Mouse (Mus musculus) intestine, embryonic 15.5 days (tissue): ENCODE data around the gene Tpsg1. TPM values are rescaled to one million over a fixed set of nuclear protein-coding genes. Genes with fewer than 3 reads are reported as not detected.

Experiments
- ATAC-seq: fragments of 200-750 bp; cut with Nextera tagmentation; 2 replicates; pipeline ENCODE4 v1.8.0; 2017; ENCODE audit warnings: moderate TSS enrichment, moderate library complexity
- H3K27ac ChIP-seq: fragments of 300-500 bp; sonication (generic); 2 replicates; pipeline ENCODE4 v1.5.1; 2015; ENCODE audit warnings: mild to moderate bottlenecking, inconsistent platforms
- H3K27me3 ChIP-seq: fragments of 300-500 bp; sonication (generic); replicated peaks from 2 replicates; pipeline ENCODE4 v1.6.1; 2015; ENCODE audit warnings: inconsistent platforms
- H3K36me3 ChIP-seq: fragments of 300-500 bp; sonication (generic); 2 replicates; pipeline ENCODE4 v1.6.1; 2015; ENCODE audit warnings: inconsistent platforms
- H3K4me1 ChIP-seq: fragments of 300-500 bp; sonication (generic); replicated peaks from 2 replicates; pipeline ENCODE4 v1.6.1; 2015; ENCODE audit warnings: inconsistent platforms
- H3K4me2 ChIP-seq: fragments of 300-500 bp; sonication (generic); replicated peaks from 2 replicates; pipeline ENCODE4 v1.6.1; 2015; ENCODE audit warnings: mild to moderate bottlenecking, inconsistent platforms
- H3K4me3 ChIP-seq: fragments of 300-500 bp; sonication (generic); replicated peaks from 2 replicates; pipeline ENCODE4 v1.5.1; 2015; ENCODE audit warnings: inconsistent platforms
- H3K9ac ChIP-seq: fragments of 300-500 bp; sonication (generic); 2 replicates; pipeline ENCODE4 v1.6.1; 2015; ENCODE audit warnings: inconsistent platforms
- H3K9me3 ChIP-seq: fragments of 300-500 bp; sonication (generic); 2 replicates; pipeline ENCODE4 v1.6.1; 2016; ENCODE audit warnings: inconsistent platforms
- WGBS: fragments of 180-500 bp; shearing (Covaris S2); methylation state at CpG from one replicate; pipeline ENCODE4 v1.1.7; 2015; 5-methylcytosine and 5-hydroxymethylcytosine counted together
- polyA plus RNA-seq: library from polyadenylated mRNA; unstranded; fragments of >200 nt; fragmentation: Nextera tagmentation; extraction: Ambion mirVana; gene quantifications from 2 replicates; pipeline ENCODE4 v1.2.1, GENCODE M21; 2015

Gene Tpsg1
- 14.3 and 17.6 TPM in 2 replicates for polyA plus RNA-seq

DNA sequence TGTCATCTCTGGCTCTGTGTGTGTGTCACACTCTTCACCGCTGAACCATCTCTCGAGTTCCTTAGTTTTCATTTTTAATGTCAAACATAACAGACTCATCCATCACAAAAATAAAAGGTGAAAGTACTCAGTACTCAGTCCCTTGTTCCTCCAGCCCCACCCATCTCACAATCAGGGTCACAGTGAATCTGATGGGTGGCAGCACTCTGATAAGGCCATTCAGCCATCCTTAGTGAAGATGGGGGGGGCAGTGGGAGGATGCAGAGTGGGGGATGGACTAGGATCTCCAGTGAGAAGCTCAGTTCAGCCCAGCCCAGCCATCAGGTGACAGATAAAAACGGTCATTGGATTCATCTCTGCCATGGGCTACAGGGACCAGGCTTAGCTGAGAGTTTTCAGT is at the start of gene Tpsg1:
Gene Tpsg1, plus strand, starts transcription at position 301 of the 400 bp plus-strand sequence.
- no peak within 1 kb of the TSS for H3K9ac ChIP-seq
- no peaks in the 10 kb centered on the region for H3K9me3 ChIP-seq
- ATAC-seq = no peak
- no peak within 1 kb of the TSS for H3K27ac ChIP-seq
- WGBS = 78% methylated on average over 3 of the region's 3 CpGs
- no peaks in the 10 kb centered on the region for H3K36me3 ChIP-seq
- H3K4me3 ChIP-seq = no peak within 1 kb of the TSS
- H3K4me1 ChIP-seq = peaks cover 10% of the 10 kb centered on the region
- H3K4me2 ChIP-seq = no peak within 1 kb of the TSS
- H3K27me3 ChIP-seq = no peaks in the 10 kb centered on the region

GRCm38 (mm10) chr17:25320819-25321218 is 48.3 kb upstream of the Tpsg1 start:
- no peak for ATAC-seq
- Histone ChIP-seq H3K27ac (no peak overlapping the region), H3K36me3 (no peaks in the 10 kb centered on the region), H3K9me3 (no peaks in the 10 kb centered on the region), H3K4me3 (no peak overlapping the region), H3K4me2 (no peak overlapping the region), H3K9ac (no peak overlapping the region), H3K27me3 (no peaks in the 10 kb centered on the region), H3K4me1 (no peaks in the 10 kb centered on the region)
- WGBS = 91% methylated on average over 8 of the region's 8 CpGs

DNA sequence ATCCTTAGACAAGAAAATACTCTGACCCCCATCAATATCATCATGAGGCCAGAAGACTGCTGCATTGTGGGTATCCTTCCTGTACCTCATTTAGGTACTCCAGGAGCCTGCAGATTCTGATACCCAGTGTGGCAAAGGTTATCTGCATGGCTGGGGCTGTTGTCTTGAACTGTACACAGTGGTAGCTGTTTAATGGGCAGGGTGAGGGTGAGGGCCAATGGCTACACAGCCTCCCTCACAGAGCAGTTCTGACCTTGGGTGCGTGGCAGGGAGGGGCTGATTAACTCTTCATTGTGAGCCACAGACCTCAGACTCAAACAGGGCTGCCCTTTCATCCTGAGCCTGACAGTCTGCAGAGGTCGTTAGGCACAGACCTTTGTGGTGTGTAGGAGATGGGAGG is 46.1 kb upstream of the Tpsg1 start:
- no peak for ATAC-seq
- Histone ChIP-seq H3K4me1 (no peaks in the 10 kb centered on the region), H3K4me3 (no peak overlapping the region), H3K9ac (no peak overlapping the region), H3K27ac (no peak overlapping the region), H3K9me3 (no peaks in the 10 kb centered on the region), H3K4me2 (no peak overlapping the region), H3K27me3 (no peaks in the 10 kb centered on the region), H3K36me3 (no peaks in the 10 kb centered on the region)
- WGBS = 14% methylated on average over 2 of the region's 2 CpGs

DNA sequence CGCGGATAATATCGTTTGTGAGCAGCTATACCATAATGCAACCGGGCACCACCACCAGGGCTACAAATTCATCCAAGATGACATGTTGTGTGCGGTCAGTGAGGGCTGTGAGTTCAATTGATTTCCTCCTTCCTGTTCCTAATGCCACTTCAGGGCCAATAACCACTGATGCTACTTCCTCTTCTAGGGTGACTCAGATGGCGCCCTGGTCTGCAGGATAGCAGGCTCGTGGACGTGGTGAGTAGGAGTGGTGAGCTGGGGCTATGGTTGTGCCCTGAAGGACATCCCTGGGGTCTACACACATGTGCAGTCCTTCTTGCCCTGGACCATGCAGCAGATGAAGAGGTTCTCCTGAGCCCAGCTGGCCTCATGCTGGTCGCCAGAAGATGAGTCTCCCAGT is 36.8 kb upstream of the Tpsg1 start:
- 66% methylated on average over 9 of the region's 9 CpGs for WGBS
- Histone ChIP-seq H3K4me3 (no peak overlapping the region), H3K27ac (no peak overlapping the region), H3K27me3 (peaks cover 4% of the 10 kb centered on the region; the same call in 1 of the 2 replicates), H3K9me3 (no peaks in the 10 kb centered on the region), H3K36me3 (no peaks in the 10 kb centered on the region), H3K4me1 (no peaks in the 10 kb centered on the region), H3K9ac (no peak overlapping the region), H3K4me2 (no peak overlapping the region)
- no peak for ATAC-seq

DNA sequence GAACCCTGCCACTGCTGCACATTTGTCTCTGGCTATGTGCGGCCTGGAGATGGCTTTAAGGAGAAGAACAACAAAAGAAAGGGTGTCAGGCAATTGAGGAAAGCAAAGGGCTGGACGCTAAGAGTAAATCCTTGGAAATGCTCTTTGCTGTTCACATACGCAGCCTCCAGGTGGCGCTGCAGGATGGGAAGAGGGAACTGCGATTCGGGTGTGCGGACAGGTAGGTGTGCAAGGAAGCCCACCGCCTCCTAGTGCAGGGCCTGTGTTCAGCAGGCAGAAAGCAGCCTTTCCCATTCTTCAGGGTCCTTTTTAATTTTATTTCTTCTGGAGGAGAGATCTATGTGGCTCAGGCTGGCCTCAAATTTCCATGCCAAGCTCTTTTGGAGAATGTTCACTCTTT is 35.1 kb upstream of the Tpsg1 start:
- Histone ChIP-seq H3K27ac (no peak overlapping the region), H3K27me3 (peaks cover 4% of the 10 kb centered on the region; the same call in 1 of the 2 replicates), H3K4me2 (no peak overlapping the region), H3K4me1 (no peaks in the 10 kb centered on the region), H3K36me3 (no peaks in the 10 kb centered on the region), H3K9ac (no peak overlapping the region), H3K4me3 (no peak overlapping the region), H3K9me3 (no peaks in the 10 kb centered on the region)
- no peak for ATAC-seq
- 2% methylated on average over 8 of the region's 8 CpGs for WGBS

- no peaks in the 10 kb centered on the region for H3K4me1 ChIP-seq
- H3K27ac ChIP-seq = no peak overlapping the region
- no peak for ATAC-seq
- no peaks in the 10 kb centered on the region for H3K9me3 ChIP-seq
- WGBS = 73% methylated on average over 4 of the region's 4 CpGs
- H3K4me3 ChIP-seq = no peak overlapping the region
- 0 out of 2 replicates have a peak, but pooled peaks cover 4% of the 10 kb centered on the region for H3K27me3 ChIP-seq
- no peaks in the 10 kb centered on the region for H3K36me3 ChIP-seq
- H3K9ac ChIP-seq = no peak overlapping the region
- no peak overlapping the region for H3K4me2 ChIP-seq
Measured at GRCm38 (mm10) chr17:25338218-25338617, 30.9 kb upstream of the Tpsg1 start.

GRCm38 (mm10) chr17:25340003-25340402 is 29.1 kb upstream of the Tpsg1 start:
- Histone ChIP-seq H3K4me2 (no peak overlapping the region), H3K4me1 (no peaks in the 10 kb centered on the region), H3K36me3 (no peaks in the 10 kb centered on the region), H3K9ac (no peak overlapping the region), H3K4me3 (no peak overlapping the region), H3K27me3 (no peaks in the 10 kb centered on the region), H3K9me3 (no peaks in the 10 kb centered on the region), H3K27ac (no peak overlapping the region)
- no peak for ATAC-seq
- 87% methylated on average over 6 of the region's 6 CpGs for WGBS

GRCm38 (mm10) chr17:25341490-25341889 is 27.6 kb upstream of the Tpsg1 start:
- H3K4me1 ChIP-seq = no peaks in the 10 kb centered on the region
- H3K9ac ChIP-seq = no peak overlapping the region
- H3K9me3 ChIP-seq = no peaks in the 10 kb centered on the region
- no peaks in the 10 kb centered on the region for H3K27me3 ChIP-seq
- H3K4me3 ChIP-seq = no peak overlapping the region
- 37% methylated on average over 3 of the region's 3 CpGs for WGBS
- H3K27ac ChIP-seq = no peak overlapping the region
- H3K4me2 ChIP-seq = no peak overlapping the region
- H3K36me3 ChIP-seq = no peaks in the 10 kb centered on the region
- no peak for ATAC-seq

DNA sequence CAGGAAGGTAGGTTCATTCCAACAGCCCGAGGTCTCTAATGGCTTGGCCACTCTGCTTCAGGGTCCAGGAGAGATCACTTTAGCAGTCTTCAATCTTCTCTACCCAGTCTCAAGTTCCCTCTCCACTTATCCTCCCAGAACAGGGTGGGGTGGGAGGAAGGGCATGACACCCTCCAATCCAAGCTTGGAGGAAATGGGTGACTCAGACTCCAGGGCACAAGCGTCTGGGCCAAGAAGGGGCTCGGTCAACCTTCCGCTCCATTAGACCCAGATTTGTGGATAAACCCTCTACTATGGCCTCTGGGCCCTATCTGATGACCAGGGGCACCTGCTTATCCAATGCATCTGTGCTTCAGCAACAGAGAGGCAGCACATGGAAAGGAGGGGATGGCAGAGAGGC is 23.6 kb upstream of the Tpsg1 start, which contains the start of gene Tpsab1:
Gene Tpsab1, minus strand, starts transcription at position 101 of the 400 bp plus-strand sequence.
- H3K4me2 ChIP-seq = no peak within 1 kb of the TSS
- H3K9ac ChIP-seq = no peak within 1 kb of the TSS
- no peak within 1 kb of the TSS for H3K27ac ChIP-seq
- H3K9me3 ChIP-seq = no peaks in the 10 kb centered on the region
- no peak within 1 kb of the TSS for H3K4me3 ChIP-seq
- no peak for ATAC-seq
- H3K27me3 ChIP-seq = no peaks in the 10 kb centered on the region; the same call in 1 of the 2 replicates
- no peaks in the 10 kb centered on the region for H3K4me1 ChIP-seq
- WGBS = 94% methylated on average over 4 of the region's 4 CpGs
- H3K36me3 ChIP-seq = no peaks in the 10 kb centered on the region

GRCm38 (mm10) chr17:25361291-25361690 is 7.8 kb upstream of the Tpsg1 start:
- 79% methylated on average over 2 of the region's 2 CpGs for WGBS

DNA sequence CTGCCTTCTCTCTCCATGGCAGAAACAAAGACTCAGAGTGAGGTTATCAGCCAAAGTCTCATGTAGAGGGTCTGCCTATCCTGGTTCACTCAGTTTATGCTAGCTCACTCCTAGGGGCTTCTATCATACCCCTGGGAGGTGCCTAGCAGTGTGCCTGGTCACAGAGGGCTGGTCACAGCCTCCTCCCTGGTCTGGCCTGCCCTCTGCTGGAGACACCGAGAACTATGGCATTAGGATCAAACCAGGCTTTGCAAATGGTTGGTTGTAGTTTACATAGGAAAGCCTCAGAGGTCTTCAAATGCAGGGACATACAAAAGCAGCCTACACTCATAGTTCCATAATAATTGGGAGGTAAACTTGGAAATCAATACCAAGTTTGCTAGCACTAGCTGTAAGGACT is 5.3 kb upstream of the Tpsg1 start:
- H3K36me3 ChIP-seq = no peaks in the 10 kb centered on the region
- no peaks in the 10 kb centered on the region for H3K4me1 ChIP-seq
- H3K27me3 ChIP-seq = 0 out of 2 replicates have a peak, but pooled peaks cover 5% of the 10 kb centered on the region
- 0% methylated on average over 1 of the region's 1 CpGs for WGBS
- H3K27ac ChIP-seq = no peak overlapping the region
- no peak overlapping the region for H3K4me3 ChIP-seq
- no peak overlapping the region for H3K9ac ChIP-seq
- no peaks in the 10 kb centered on the region for H3K9me3 ChIP-seq
- no peak overlapping the region for H3K4me2 ChIP-seq
- no peak for ATAC-seq

More at GRCm38 (mm10) chr17:25361291-25361690, 7.8 kb upstream of the Tpsg1 start:
- Histone ChIP-seq H3K4me3 (no peak overlapping the region), H3K9ac (no peak overlapping the region), H3K4me1 (no peaks in the 10 kb centered on the region), H3K9me3 (no peaks in the 10 kb centered on the region), H3K36me3 (no peaks in the 10 kb centered on the region), H3K27ac (no peak overlapping the region), H3K27me3 (0 out of 2 replicates have a peak, but pooled peaks cover 5% of the 10 kb centered on the region), H3K4me2 (no peak overlapping the region)
- no peak for ATAC-seq

GRCm38 (mm10) chr17:25366005-25366404 is 3.1 kb upstream of the Tpsg1 start, which contains the start of gene Tpsb2:
Gene Tpsb2 (plus strand): TSS chr17:25366305.
- Histone ChIP-seq H3K4me1 (0 out of 2 replicates have a peak, but pooled peaks cover 2% of the 10 kb centered on the region), H3K4me2 (no peak within 1 kb of the TSS), H3K9ac (no peak within 1 kb of the TSS), H3K4me3 (no peak within 1 kb of the TSS), H3K36me3 (no peaks in the 10 kb centered on the region), H3K9me3 (no peaks in the 10 kb centered on the region), H3K27me3 (0 out of 2 replicates have a peak, but pooled peaks cover 3% of the 10 kb centered on the region), H3K27ac (no peak within 1 kb of the TSS)
- ATAC-seq = no peak
- WGBS = 82% methylated on average over 2 of the region's 2 CpGs

DNA sequence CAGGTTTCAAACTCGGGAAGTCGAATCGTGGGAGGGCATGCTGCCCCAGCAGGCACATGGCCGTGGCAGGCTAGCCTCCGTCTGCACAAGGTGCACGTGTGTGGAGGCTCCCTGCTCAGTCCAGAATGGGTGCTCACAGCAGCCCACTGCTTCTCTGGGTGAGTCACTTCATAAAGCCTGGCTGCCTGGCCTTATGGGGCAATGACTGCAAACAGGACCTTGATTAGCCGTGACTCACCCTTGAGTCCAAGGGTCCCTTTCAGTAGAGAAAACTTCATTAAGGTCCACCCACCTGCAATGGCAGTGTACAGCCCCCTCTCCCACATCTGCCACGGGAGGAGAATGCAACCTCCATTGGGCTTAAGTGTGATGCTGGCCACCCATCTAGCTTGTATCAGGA is 3.4 kb downstream of the Tpsg1 start:
- WGBS = 45% methylated on average over 8 of the region's 8 CpGs
- peak overlapping the region; percentile 11 for H3K4me2 ChIP-seq
- peak; percentile 88 for ATAC-seq
- H3K4me1 ChIP-seq = peaks cover 10% of the 10 kb centered on the region
- no peak overlapping the region for H3K9ac ChIP-seq
- H3K36me3 ChIP-seq = no peaks in the 10 kb centered on the region; the same call in 1 of the 2 replicates
- peak overlapping the region; percentile 23 for H3K27ac ChIP-seq
- no peaks in the 10 kb centered on the region for H3K27me3 ChIP-seq
- H3K9me3 ChIP-seq = no peaks in the 10 kb centered on the region
- H3K4me3 ChIP-seq = no peak overlapping the region
